ENCODE assay signal across 7 mouse cellular contexts in genomic region chrX:36820201-36820600, GRCm38 (mm10). TPM values are rescaled to one million over a fixed set of nuclear protein-coding genes. Genes with fewer than 3 reads are reported as not detected.
A peak's percentile ranks its signal among the peaks of the same experiment; 100 is the strongest.
DNase-seq lines count a peak whose midpoint lies in the region; ATAC-seq lines count a peak whose summit lies in the region.

No protein-coding gene starts in this region.

- H3K4me1 ChIP-seq in midbrain, embryonic 10.5 days, result peaks cover 14% of the 10 kb centered on the region
- 0 out of 2 replicates have a peak, but pooled peaks cover 6% of the 10 kb centered on the region for H3K4me1 ChIP-seq in midbrain, embryonic 15.5 days
- 0 out of 2 replicates have a peak, but pooled peaks cover 4% of the 10 kb centered on the region for H3K4me1 ChIP-seq in forebrain, embryonic 11.5 days (replicated peaks; ENCODE audit: control insufficient read depth, insufficient read depth, low read length)
- 0 out of 2 replicates have a peak, but pooled peaks cover 9% of the 10 kb centered on the region for H3K4me1 ChIP-seq in kidney, embryonic 16.5 days (ENCODE audit: insufficient read depth, low read length)
- no peaks in the 10 kb centered on the region for H3K4me1 ChIP-seq in stomach, embryonic 15.5 days

- peak; percentile 57 for DNase-seq in midbrain, embryonic 10.5 days (ENCODE audit: low spot score)
- DNase-seq in adipocyte (ENCODE audit: low spot score), result peak; percentile 54
- peak; percentile 74 for DNase-seq in forebrain, embryonic 11.5 days (ENCODE audit: low spot score)
- peak; percentile 47 to 66 for DNase-seq in lung, postnatal 4 days

- H3K36me3 ChIP-seq in midbrain, embryonic 10.5 days, result no peaks in the 10 kb centered on the region
- no peaks in the 10 kb centered on the region for H3K36me3 ChIP-seq in midbrain, embryonic 15.5 days (replicated peaks)
- H3K36me3 ChIP-seq in forebrain, embryonic 11.5 days (ENCODE audit: control insufficient read depth, insufficient read depth, low read length), result no peaks in the 10 kb centered on the region
- H3K36me3 ChIP-seq in kidney, embryonic 16.5 days (ENCODE audit: insufficient read depth, low read length), result no peaks in the 10 kb centered on the region
- H3K36me3 ChIP-seq in stomach, embryonic 15.5 days, result no peaks in the 10 kb centered on the region

- H3K9ac ChIP-seq in midbrain, embryonic 15.5 days, result no peak overlapping the region
- no peak overlapping the region for H3K9ac ChIP-seq in forebrain, embryonic 11.5 days (ENCODE audit: low read length)
- no peak overlapping the region for H3K9ac ChIP-seq in kidney, embryonic 16.5 days (replicated peaks; ENCODE audit: low read length)
- no peak overlapping the region for H3K9ac ChIP-seq in stomach, embryonic 15.5 days

- no peak overlapping the region for H3K4me2 ChIP-seq in midbrain, embryonic 15.5 days
- no peak overlapping the region for H3K4me2 ChIP-seq in forebrain, embryonic 11.5 days (ENCODE audit: low read depth, low read length, severe bottlenecking)
- no peak overlapping the region for H3K4me2 ChIP-seq in kidney, embryonic 16.5 days (replicated peaks; ENCODE audit: low read depth, low read length)
- no peak overlapping the region for H3K4me2 ChIP-seq in stomach, embryonic 15.5 days

- no peak overlapping the region for H3K4me3 ChIP-seq in midbrain, embryonic 10.5 days
- H3K4me3 ChIP-seq in midbrain, embryonic 15.5 days, result no peak overlapping the region
- H3K4me3 ChIP-seq in forebrain, embryonic 11.5 days (ENCODE audit: low read depth, low read length), result no peak overlapping the region
- H3K4me3 ChIP-seq in kidney, embryonic 16.5 days (ENCODE audit: low read length), result no peak overlapping the region
- no peak overlapping the region for H3K4me3 ChIP-seq in stomach, embryonic 15.5 days (replicated peaks)

- no peak for ATAC-seq in midbrain, embryonic 15.5 days (replicated peaks)
- no peak for ATAC-seq in forebrain, embryonic 11.5 days (replicated peaks; ENCODE audit: low FRiP score)
- ATAC-seq in kidney, embryonic 16.5 days (ENCODE audit: low FRiP score, low TSS enrichment), result peak; percentile 60; the same call in 1 of the 2 replicates
- ATAC-seq in stomach, embryonic 15.5 days (ENCODE audit: insufficient read depth, low FRiP score, low read depth), result peak; percentile 8; the same call in 1 of the 2 replicates

- no peak overlapping the region for H3K27ac ChIP-seq in midbrain, embryonic 10.5 days (replicated peaks)
- H3K27ac ChIP-seq in midbrain, embryonic 15.5 days, result no peak overlapping the region
- no peak overlapping the region for H3K27ac ChIP-seq in forebrain, embryonic 11.5 days (ENCODE audit: low read depth, low read length)
- no peak overlapping the region for H3K27ac ChIP-seq in kidney, embryonic 16.5 days (ENCODE audit: low read length)
- H3K27ac ChIP-seq in stomach, embryonic 15.5 days, result no peak overlapping the region

- H3K27me3 ChIP-seq in midbrain, embryonic 10.5 days (ENCODE audit: low read depth, poor library complexity, severe bottlenecking), result no peaks in the 10 kb centered on the region
- no peaks in the 10 kb centered on the region for H3K27me3 ChIP-seq in midbrain, embryonic 15.5 days (replicated peaks)
- H3K27me3 ChIP-seq in forebrain, embryonic 11.5 days (ENCODE audit: control insufficient read depth, insufficient read depth, low read length), result no peaks in the 10 kb centered on the region
- no peaks in the 10 kb centered on the region for H3K27me3 ChIP-seq in kidney, embryonic 16.5 days (ENCODE audit: insufficient read depth, low read length)
- H3K27me3 ChIP-seq in stomach, embryonic 15.5 days (replicated peaks), result no peaks in the 10 kb centered on the region

- H3K9me3 ChIP-seq in midbrain, embryonic 10.5 days (replicated peaks), result no peaks in the 10 kb centered on the region
- H3K9me3 ChIP-seq in midbrain, embryonic 15.5 days, result no peaks in the 10 kb centered on the region
- H3K9me3 ChIP-seq in forebrain, embryonic 11.5 days (ENCODE audit: control insufficient read depth, low read length), result no peaks in the 10 kb centered on the region
- no peaks in the 10 kb centered on the region for H3K9me3 ChIP-seq in kidney, embryonic 16.5 days (ENCODE audit: low read length)
- no peaks in the 10 kb centered on the region for H3K9me3 ChIP-seq in stomach, embryonic 15.5 days

- 14% methylated on average over 4 of the region's 4 CpGs for WGBS in midbrain, embryonic 10.5 days
- 17% methylated on average over 4 of the region's 4 CpGs for WGBS in midbrain, embryonic 15.5 days
- 15% methylated on average over 4 of the region's 4 CpGs for WGBS in forebrain, embryonic 11.5 days
- WGBS in kidney, embryonic 16.5 days, result 16% methylated on average over 4 of the region's 4 CpGs
- 11% methylated on average over 4 of the region's 4 CpGs for WGBS in stomach, embryonic 15.5 days

RNA-seq across cellular contexts. Expression of gene Slc25a5, which starts 24.8 kb away (rescaled TPM):
- polyA plus RNA-seq in midbrain, embryonic 10.5 days (2016; fragmentation: Nextera tagmentation; extraction: Ambion mirVana), result 854 and 880 TPM in 2 replicates
- polyA plus RNA-seq in midbrain, embryonic 15.5 days (2015; fragmentation: Nextera tagmentation; extraction: Ambion mirVana), result 441 and 470 TPM in 2 replicates
- polyA plus RNA-seq in forebrain, embryonic 11.5 days (2014; fragmentation: Nextera tagmentation; extraction: Ambion mirVana), result 819 and 859 TPM in 2 replicates
- polyA plus RNA-seq in kidney, embryonic 16.5 days (2015; fragmentation: Nextera tagmentation; extraction: Ambion mirVana), result 924 and 964 TPM in 2 replicates
- polyA plus RNA-seq in stomach, embryonic 15.5 days (2015; fragmentation: Nextera tagmentation; extraction: Ambion mirVana), result 736 and 754 TPM in 2 replicates

RNA-seq across cellular contexts. Expression of gene Ube2a, which starts 53.5 kb away (rescaled TPM):
- polyA plus RNA-seq in midbrain, embryonic 10.5 days (2016; fragmentation: Nextera tagmentation; extraction: Ambion mirVana), result 131 TPM in 2 replicates
- polyA plus RNA-seq in midbrain, embryonic 15.5 days (2015; fragmentation: Nextera tagmentation; extraction: Ambion mirVana), result 104 and 110 TPM in 2 replicates
- polyA plus RNA-seq in forebrain, embryonic 11.5 days (2014; fragmentation: Nextera tagmentation; extraction: Ambion mirVana), result 119 and 121 TPM in 2 replicates
- polyA plus RNA-seq in kidney, embryonic 16.5 days (2015; fragmentation: Nextera tagmentation; extraction: Ambion mirVana), result 116 and 118 TPM in 2 replicates
- 114 and 115 TPM in 2 replicates for polyA plus RNA-seq in stomach, embryonic 15.5 days (2015; fragmentation: Nextera tagmentation; extraction: Ambion mirVana)

RNA-seq across cellular contexts. Expression of gene C330007P06Rik, which starts 53.7 kb away (rescaled TPM):
- 30.9 and 32.1 TPM in 2 replicates for polyA plus RNA-seq in midbrain, embryonic 10.5 days (2016; fragmentation: Nextera tagmentation; extraction: Ambion mirVana)
- 17.7 and 18.5 TPM in 2 replicates for polyA plus RNA-seq in midbrain, embryonic 15.5 days (2015; fragmentation: Nextera tagmentation; extraction: Ambion mirVana)
- polyA plus RNA-seq in forebrain, embryonic 11.5 days (2014; fragmentation: Nextera tagmentation; extraction: Ambion mirVana), result 35.5 and 36.2 TPM in 2 replicates
- polyA plus RNA-seq in kidney, embryonic 16.5 days (2015; fragmentation: Nextera tagmentation; extraction: Ambion mirVana), result 29.5 and 33.9 TPM in 2 replicates
- 26.9 and 28.4 TPM in 2 replicates for polyA plus RNA-seq in stomach, embryonic 15.5 days (2015; fragmentation: Nextera tagmentation; extraction: Ambion mirVana)

Comparison
In these comparisons a context has a peak if more than half of its experiments do, and no peak if none do; other contexts are left out.
1. ATAC-seq: peak in kidney, embryonic 16.5 days (single experiment) and stomach, embryonic 15.5 days (single experiment); none in midbrain, embryonic 15.5 days (single experiment) and forebrain, embryonic 11.5 days (single experiment).
2. Peak in every context shown above with its lines, with median percentiles within 50 percentile points of each other: DNase-seq.